Comparison of ENCODE assay signal across 16 mouse cellular contexts in the genomic region with DNA sequence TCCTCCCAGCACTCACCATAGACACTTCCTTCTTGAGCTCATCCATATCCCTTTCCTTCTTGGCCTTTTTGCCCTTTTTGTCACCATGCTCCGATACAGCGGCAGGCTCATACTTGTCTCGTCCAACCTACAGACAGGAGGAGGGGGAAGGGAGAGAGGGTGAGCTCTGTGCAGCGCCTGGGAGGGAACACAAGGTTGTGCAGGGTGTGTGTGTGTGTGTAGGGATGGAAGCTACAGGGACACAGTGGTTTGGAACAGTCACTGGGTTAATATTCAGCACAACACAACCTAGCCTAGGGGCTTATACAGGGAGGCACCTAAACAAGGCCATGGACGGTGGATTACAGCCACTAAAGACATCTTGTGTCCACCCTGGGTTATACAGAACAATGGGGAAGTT. TPM values are rescaled to one million over a fixed set of nuclear protein-coding genes. Genes with fewer than 3 reads are reported as not detected.
DNase-seq lines count a peak whose midpoint lies in the region; ATAC-seq and TF ChIP-seq lines count a peak whose summit lies in the region.
"Had no signal": no experiment of that assay in that cellular context is flagged by ENCODE, and none has a peak within 500 bp of the region (broad histone marks: within the 10 kb centered on the region; RNA-seq: fewer than 3 reads in every experiment).

No protein-coding gene starts in this region.

- 77% methylated on average over 5 of the region's 5 CpGs for WGBS in hindbrain, embryonic 10.5 days
- WGBS in hindbrain, postnatal 0 days = 79% methylated on average over 5 of the region's 5 CpGs
- WGBS in heart, embryonic 16.5 days = 56% methylated on average over 5 of the region's 5 CpGs

- no peak overlapping the region for H3K4me2 ChIP-seq in hindbrain, postnatal 0 days (ENCODE audit: low read depth, low read length)
- H3K4me2 ChIP-seq in heart, embryonic 16.5 days (ENCODE audit: low read depth, low read length) = peak overlapping the region; percentile 88
- H3K4me2 ChIP-seq: hindbrain, embryonic 12.5 days; liver, embryonic 13.5 days had no signal

- no peaks in the 10 kb centered on the region for H3K27me3 ChIP-seq in hindbrain, embryonic 10.5 days (ENCODE audit: insufficient read depth, poor library complexity, severe bottlenecking)
- H3K27me3 ChIP-seq in hindbrain, postnatal 0 days (ENCODE audit: insufficient read depth, low read length) = no peaks in the 10 kb centered on the region
- H3K27me3 ChIP-seq in heart, embryonic 16.5 days (ENCODE audit: control insufficient read depth, insufficient read depth, low read length) = no peaks in the 10 kb centered on the region
- H3K27me3 ChIP-seq: hindbrain, embryonic 12.5 days; liver, embryonic 13.5 days; Patski had no signal

- peaks cover 65% of the 10 kb centered on the region for H3K4me1 ChIP-seq in hindbrain, embryonic 10.5 days (replicated peaks)
- H3K4me1 ChIP-seq in hindbrain, postnatal 0 days (ENCODE audit: insufficient read depth, low read length) = peaks cover 29% of the 10 kb centered on the region
- peaks cover 60% of the 10 kb centered on the region for H3K4me1 ChIP-seq in bone marrow macrophage, adult 2 months (ENCODE audit: control insufficient read depth, insufficient read depth, low read length)
- peaks cover 84% of the 10 kb centered on the region for H3K4me1 ChIP-seq in heart, embryonic 16.5 days (ENCODE audit: control insufficient read depth, insufficient read depth, low read length)

- ATAC-seq in hindbrain, postnatal 0 days = no peak
- ATAC-seq in heart, embryonic 16.5 days (replicated peaks; ENCODE audit: extremely low read depth, insufficient read depth, low FRiP score) = no peak
- ATAC-seq: forebrain, postnatal 0 days; intestine, embryonic 16.5 days; Patski had no signal

- peaks cover 64% of the 10 kb centered on the region for H3K36me3 ChIP-seq in hindbrain, embryonic 10.5 days
- H3K36me3 ChIP-seq in hindbrain, postnatal 0 days (ENCODE audit: insufficient read depth, low read length) = peaks cover 29% of the 10 kb centered on the region
- H3K36me3 ChIP-seq in heart, embryonic 16.5 days (ENCODE audit: control insufficient read depth, insufficient read depth) = peaks cover 46% of the 10 kb centered on the region

- TF ChIP-seq CTCF in hindbrain, postnatal 0 days (IDR thresholded peaks at IDR 0.05; ENCODE audit: low read depth) = no peak
- TF ChIP-seq CTCF in bone marrow macrophage, adult 2 months (IDR thresholded peaks at IDR 0.05; ENCODE audit: low read depth, low read length) = no peak

- TF ChIP-seq POLR2A in bone marrow macrophage, adult 2 months (IDR thresholded peaks at IDR 0.05; ENCODE audit: borderline replicate concordance, low read depth, low read length) = no peak

- no peak overlapping the region for H3K4me3 ChIP-seq in hindbrain, embryonic 10.5 days
- H3K4me3 ChIP-seq in hindbrain, postnatal 0 days (ENCODE audit: low read length) = no peak overlapping the region
- H3K4me3 ChIP-seq in bone marrow macrophage, adult 2 months (ENCODE audit: insufficient read depth, low read length) = no peak overlapping the region
- H3K4me3 ChIP-seq in heart, embryonic 16.5 days (ENCODE audit: low read length) = no peak overlapping the region
- H3K4me3 ChIP-seq: erythroblast, embryonic 14.5 days; hindbrain, embryonic 12.5 days; liver, embryonic 13.5 days had no signal

- H3K9me3 ChIP-seq in hindbrain, embryonic 10.5 days = no peaks in the 10 kb centered on the region
- H3K9me3 ChIP-seq in hindbrain, postnatal 0 days (ENCODE audit: low read length) = no peaks in the 10 kb centered on the region
- no peaks in the 10 kb centered on the region for H3K9me3 ChIP-seq in heart, embryonic 16.5 days (replicated peaks; ENCODE audit: control insufficient read depth, low read length)
- H3K9me3 ChIP-seq: hindbrain, embryonic 12.5 days; liver, embryonic 13.5 days had no signal

- peak; percentile 33 for DNase-seq in cerebellum, adult 9-10 months
- DNase-seq in cerebellum, postnatal 14 days = no peak
- no peak for DNase-seq in hindbrain, embryonic 10.5 days (ENCODE audit: low spot score)
- no peak for DNase-seq in hindbrain, postnatal 0 days (ENCODE audit: low spot score)
- no peak for DNase-seq in right cerebral cortex, postnatal 14 days
- DNase-seq in gastrocnemius, adult 8-10 months (ENCODE audit: low spot score in 2 of 2) = no peak
- DNase-seq: forebrain, postnatal 0 days; gastrocnemius, postnatal 10 days; liver, embryonic 13.5 days; thymus, adult 18-20 months had no signal

- H3K27ac ChIP-seq in hindbrain, embryonic 10.5 days = 0 out of 2 replicates have a peak overlapping the region, but pooled peaks have one; percentile 13
- no peak overlapping the region for H3K27ac ChIP-seq in hindbrain, postnatal 0 days
- peak overlapping the region; percentile 29 for H3K27ac ChIP-seq in bone marrow macrophage, adult 2 months (ENCODE audit: insufficient read depth, low read depth, low read length)
- peak overlapping the region; percentile 100 for H3K27ac ChIP-seq in heart, embryonic 16.5 days (ENCODE audit: low read length)
- H3K27ac ChIP-seq: hindbrain, embryonic 12.5 days; liver, embryonic 13.5 days had no signal

- H3K9ac ChIP-seq in hindbrain, postnatal 0 days (replicated peaks; ENCODE audit: low read length) = no peak overlapping the region
- H3K9ac ChIP-seq in heart, embryonic 16.5 days (ENCODE audit: low read length) = peak overlapping the region; percentile 62
- H3K9ac ChIP-seq: forebrain, postnatal 0 days; hindbrain, embryonic 12.5 days; liver, embryonic 13.5 days had no signal

RNA-seq across cellular contexts. Expression of gene Atp1a1, which starts 9.5 kb away (rescaled TPM):
- polyA plus RNA-seq in hindbrain, embryonic 10.5 days (2016; fragmentation: Nextera tagmentation; extraction: Ambion mirVana) = 50.2 and 63.3 TPM in 2 replicates
- 244 and 264 TPM in 2 replicates for total RNA-seq in hindbrain, postnatal 0 days (2014; rRNA removed)
- 66.3 and 66.4 TPM in 2 replicates for polyA plus RNA-seq in hindbrain, postnatal 0 days (2015; fragmentation: Nextera tagmentation; extraction: Ambion mirVana)
- 152 and 178 TPM in 2 replicates for polyA plus RNA-seq in bone marrow macrophage, adult 2 months (2012; ENCODE audit: insufficient read depth, insufficient read length, missing spikeins)
- 328 and 335 TPM in 2 replicates for polyA plus RNA-seq in heart, embryonic 16.5 days (2015; fragmentation: Nextera tagmentation; extraction: Ambion mirVana)
- 10 to 100 TPM; 75.7 to 99.5 (median 84.9) TPM for total RNA-seq in gastrocnemius, adult 8-10 months (2022)
